8 mouse cellular contexts compared by ENCODE assay signal in genomic region chr1:177555471-177556291, GRCm38 (mm10).
A peak's percentile ranks its signal among the peaks of the same experiment; 100 is the strongest.
DNase-seq lines count a peak whose midpoint lies in the region; ATAC-seq and TF ChIP-seq lines count a peak whose summit lies in the region.

No protein-coding gene starts in this region.

- 23% methylated on average over 15 of the region's 15 CpGs for WGBS in forebrain, embryonic 15.5 days
- WGBS in hindbrain, embryonic 16.5 days: 8% methylated on average over 15 of the region's 15 CpGs
- 34% methylated on average over 15 of the region's 15 CpGs for WGBS in liver, postnatal 0 days (ENCODE audit: insufficient replicate concordance)

- H3K27me3 ChIP-seq in forebrain, embryonic 15.5 days: no peaks in the 10 kb centered on the region
- no peaks in the 10 kb centered on the region for H3K27me3 ChIP-seq in hindbrain, embryonic 16.5 days (replicated peaks; ENCODE audit: control insufficient read depth, insufficient read depth, low read length)
- H3K27me3 ChIP-seq in liver, postnatal 0 days (ENCODE audit: insufficient read depth, low read length): no peaks in the 10 kb centered on the region

- TF ChIP-seq CTCF in liver, postnatal 0 days (IDR thresholded peaks at IDR 0.05; ENCODE audit: low read depth): no peak

- TF ChIP-seq EP300 in liver, postnatal 0 days (IDR thresholded peaks at IDR 0.05; ENCODE audit: low read depth): no peak

- peak; percentile 96 for DNase-seq in heart, adult 11 months
- no peak for DNase-seq in heart, postnatal 25 days (ENCODE audit: low spot score)
- DNase-seq in liver, postnatal 0 days: peak; percentile 19
- peak; percentile 51 for DNase-seq in neural tube, embryonic 10.5 days (ENCODE audit: extremely low spot score, low spot score)
- no peak for DNase-seq in ovary, postnatal 10 days (ENCODE audit: low spot score)
- no peak for DNase-seq in cerebellum, postnatal 14 days

- peaks cover 8% of the 10 kb centered on the region for H3K4me1 ChIP-seq in forebrain, embryonic 15.5 days
- H3K4me1 ChIP-seq in hindbrain, embryonic 16.5 days (ENCODE audit: control insufficient read depth, insufficient read depth, low read depth, low read length): peaks cover 5% of the 10 kb centered on the region
- peaks cover 6% of the 10 kb centered on the region for H3K4me1 ChIP-seq in liver, postnatal 0 days (ENCODE audit: insufficient read depth)

- H3K36me3 ChIP-seq in forebrain, embryonic 15.5 days: no peaks in the 10 kb centered on the region
- H3K36me3 ChIP-seq in hindbrain, embryonic 16.5 days (ENCODE audit: control insufficient read depth, insufficient read depth, low read length): no peaks in the 10 kb centered on the region
- no peaks in the 10 kb centered on the region for H3K36me3 ChIP-seq in liver, postnatal 0 days (replicated peaks; ENCODE audit: insufficient read depth, low read length)

- intact Hi-C loops in heart, postnatal 25 days (cut with DNase I): loop anchor here (2.0 kb wide), 1 partner anchor 115 kb away; no protein-coding TSS in a partner anchor

- peak overlapping the region; percentile 7 for H3K4me2 ChIP-seq in forebrain, embryonic 15.5 days (replicated peaks)
- H3K4me2 ChIP-seq in hindbrain, embryonic 16.5 days (ENCODE audit: low read length): peak overlapping the region; percentile 46
- peak overlapping the region; percentile 64 for H3K4me2 ChIP-seq in liver, postnatal 0 days (ENCODE audit: low read depth, low read length)

- peak; percentile 67 for ATAC-seq in forebrain, embryonic 15.5 days (replicated peaks)
- peak; percentile 72 for ATAC-seq in hindbrain, embryonic 16.5 days
- peak; percentile 60 for ATAC-seq in liver, postnatal 0 days

- H3K27ac ChIP-seq in forebrain, embryonic 15.5 days (replicated peaks): no peak overlapping the region
- H3K27ac ChIP-seq in hindbrain, embryonic 16.5 days (ENCODE audit: low read depth, low read length): no peak overlapping the region
- H3K27ac ChIP-seq in liver, postnatal 0 days (ENCODE audit: low read depth): 0 out of 2 replicates have a peak overlapping the region, but pooled peaks have one; percentile 16

- H3K9ac ChIP-seq in forebrain, embryonic 15.5 days (replicated peaks): no peak overlapping the region
- 0 out of 2 replicates have a peak overlapping the region, but pooled peaks have one; percentile 22 for H3K9ac ChIP-seq in hindbrain, embryonic 16.5 days (ENCODE audit: low read depth, low read length)
- H3K9ac ChIP-seq in liver, postnatal 0 days (replicated peaks): peak overlapping the region; percentile 30; the same call in 1 of the 2 replicates

- no peak overlapping the region for H3K4me3 ChIP-seq in forebrain, embryonic 15.5 days
- H3K4me3 ChIP-seq in hindbrain, embryonic 16.5 days (ENCODE audit: low read length): peak overlapping the region; percentile 21
- H3K4me3 ChIP-seq in liver, postnatal 0 days (ENCODE audit: low read depth, low read length): peak overlapping the region; percentile 26; the same call in 1 of the 2 replicates

- no peaks in the 10 kb centered on the region for H3K9me3 ChIP-seq in forebrain, embryonic 15.5 days
- H3K9me3 ChIP-seq in hindbrain, embryonic 16.5 days (ENCODE audit: control insufficient read depth, low read length): no peaks in the 10 kb centered on the region
- no peaks in the 10 kb centered on the region for H3K9me3 ChIP-seq in liver, postnatal 0 days (ENCODE audit: low read length)

Comparison
In these comparisons a context has a peak if more than half of its experiments do, and no peak if none do; other contexts are left out.
1. DNase-seq: peak in heart, adult 11 months (single experiment), liver, postnatal 0 days (single experiment) and neural tube, embryonic 10.5 days (single experiment); none in heart, postnatal 25 days (single experiment), ovary, postnatal 10 days (single experiment) and cerebellum, postnatal 14 days (0 of 2).
2. H3K4me2 ChIP-seq: peak in every context shown above with its lines; median percentile 64 in liver, postnatal 0 days; 46 in hindbrain, embryonic 16.5 days; 7 in forebrain, embryonic 15.5 days.
3. Peak in every context shown above with its lines, with median percentiles within 50 percentile points of each other: ATAC-seq.